Mouse (Mus musculus) CH12.LX (cell line): ENCODE data around the gene Nyap1.

Experiments used
- CTCF ChIP-seq, 2 experiments: IDR thresholded peaks in 1 of 2; conservative IDR thresholded peaks in 1 of 2; 2 replicates each; pipeline ENCODE4 v1.5.1; 2011 to 2012; ENCODE audit warnings: low read depth in 2 of 2, low read length in 2 of 2, improper control_type of control experiment in 1 of 2, inconsistent platforms in 1 of 2, mild to moderate bottlenecking in 1 of 2, moderate library complexity in 1 of 2
- EP300 ChIP-seq: IDR thresholded peaks from 2 replicates; pipeline ENCODE4 v1.6.1; 2011; ENCODE audit warnings: low read length, improper control_type of control experiment
- HCFC1 ChIP-seq: IDR thresholded peaks from 2 replicates; pipeline ENCODE4 v1.6.1; 2012; ENCODE audit warnings: low read depth, mild to moderate bottlenecking, inconsistent platforms, low read length, improper control_type of control experiment
- KAT2A ChIP-seq: IDR thresholded peaks from 2 replicates; pipeline ENCODE4 v1.6.1; 2012; ENCODE audit warnings: low read length, improper control_type of control experiment, inconsistent platforms; ENCODE audit not compliant: insufficient replicate concordance
- MEF2A ChIP-seq: IDR thresholded peaks from 2 replicates; pipeline ENCODE4 v1.6.1; 2014; ENCODE audit warnings: low read depth, mild to moderate bottlenecking, inconsistent platforms, low read length, improper control_type of control experiment, borderline replicate concordance
- PAX5 ChIP-seq: IDR thresholded peaks from 2 replicates; pipeline ENCODE4 v1.6.1; 2012; ENCODE audit warnings: low read length, inconsistent platforms, mixed read lengths
- POLR2AphosphoS2 ChIP-seq: IDR thresholded peaks from 2 replicates; pipeline ENCODE4 v1.6.1; 2011; ENCODE audit warnings: low read depth, low read length, improper control_type of control experiment
- RAD21 ChIP-seq: IDR thresholded peaks from 2 replicates; pipeline ENCODE4 v1.6.1; 2011; ENCODE audit warnings: low read depth, mild to moderate bottlenecking, low read length, improper control_type of control experiment, moderate library complexity
- RCOR1 ChIP-seq: conservative IDR thresholded peaks from 2 replicates; pipeline ENCODE4 v1.6.1; 2012; ENCODE audit warnings: low read depth, mild to moderate bottlenecking, inconsistent platforms, low read length, improper control_type of control experiment
- TCF12 ChIP-seq: IDR thresholded peaks from 2 replicates; pipeline ENCODE4 v1.6.1; 2014; ENCODE audit warnings: low read depth, mild to moderate bottlenecking, inconsistent platforms, low read length, improper control_type of control experiment
- ZNF384 ChIP-seq: IDR thresholded peaks from 2 replicates; pipeline ENCODE4 v1.6.1; 2012; ENCODE audit warnings: low read depth, low read length, improper control_type of control experiment, inconsistent platforms

GRCm38 (mm10) chr5:137788171-137788570 lies 46.8 kb upstream of the Nyap1 start:
- TF ChIP-seq HCFC1 (no peak), CTCF (conservative IDR thresholded peaks at IDR 0.05 in 1 of 2, IDR thresholded peaks at IDR 0.05 in 1 of 2; ENCODE audit: low read depth in 2 of 2, low read length in 2 of 2) (no peak), TCF12 (no peak), KAT2A (no peak), EP300 (no peak), MEF2A (no peak), ZNF384 (no peak), POLR2AphosphoS2 (no peak), RCOR1 (no peak), PAX5 (no peak), RAD21 (no peak)
